20 mouse cellular contexts compared by ENCODE assay signal in the genomic region with DNA sequence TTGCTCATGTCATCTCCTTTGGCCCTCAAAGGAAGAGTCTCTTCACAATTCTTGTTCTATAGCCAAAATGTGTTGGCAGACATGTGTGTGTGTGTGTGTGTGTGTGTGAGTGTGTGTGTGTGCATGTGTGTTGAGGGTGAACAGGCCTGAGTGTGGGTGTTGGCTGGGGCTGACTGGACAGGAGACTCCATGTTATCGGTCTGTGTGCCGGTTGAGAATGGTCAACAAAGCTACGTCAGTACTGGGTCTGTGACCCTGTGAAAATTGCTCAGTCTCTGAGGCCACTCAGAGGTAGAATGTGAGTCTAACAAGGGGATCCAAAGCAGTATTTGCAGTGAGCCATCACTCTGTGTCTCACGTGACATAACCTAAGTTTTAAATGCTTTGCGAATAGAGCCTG.
DNase-seq lines count a peak whose midpoint lies in the region; ATAC-seq and TF ChIP-seq lines count a peak whose summit lies in the region.
"Had no signal": no experiment of that assay in that cellular context is flagged by ENCODE, and none has a peak within 500 bp of the region (broad histone marks: within the 10 kb centered on the region; RNA-seq: fewer than 3 reads in every experiment).

No protein-coding gene starts in this region.

- no peak for TF ChIP-seq EP300 in stomach, postnatal 0 days (optimal IDR thresholded peaks at IDR 0.05)

- no peak for DNase-seq in limb, embryonic 10.5 days (ENCODE audit: low spot score)
- no peak for DNase-seq in liver, embryonic 11.5 days (ENCODE audit: low spot score)
- peak; percentile 32 for DNase-seq in lung, postnatal 10 days
- DNase-seq in lung, postnatal 36 days = no peak
- DNase-seq in stomach, postnatal 0 days (ENCODE audit: low spot score) = no peak
- DNase-seq: adrenal gland, adult 2 months; adrenal gland, postnatal 10 days; adrenal gland, postnatal 25 days; cerebellum, adult 11-12 months; cerebellum, adult 2 months; cerebellum, adult 9-10 months; cerebellum, postnatal 10 days; cerebellum, postnatal 25 days had no signal

- H3K27ac ChIP-seq in limb, embryonic 15.5 days = 0 out of 2 replicates have a peak overlapping the region, but pooled peaks have one; percentile 27
- no peak overlapping the region for H3K27ac ChIP-seq in limb, embryonic 10.5 days
- no peak overlapping the region for H3K27ac ChIP-seq in liver, embryonic 16.5 days (ENCODE audit: low read length)
- no peak overlapping the region for H3K27ac ChIP-seq in liver, embryonic 11.5 days (ENCODE audit: low read depth, low read length)
- no peak overlapping the region for H3K27ac ChIP-seq in stomach, postnatal 0 days (replicated peaks)
- no peak overlapping the region for H3K27ac ChIP-seq in midbrain, embryonic 13.5 days
- H3K27ac ChIP-seq: embryonic facial prominence, embryonic 10.5 days; embryonic facial prominence, embryonic 12.5 days; forebrain, embryonic 13.5 days; forebrain, embryonic 15.5 days had no signal

- no peak for TF ChIP-seq CTCF in stomach, postnatal 0 days (IDR thresholded peaks at IDR 0.05; ENCODE audit: low read depth)

- ATAC-seq in limb, embryonic 15.5 days (ENCODE audit: insufficient number of reproducible peaks, low FRiP score, low TSS enrichment, low read depth) = no peak
- peak; percentile 35; the same call in 1 of the 2 replicates for ATAC-seq in liver, embryonic 16.5 days (ENCODE audit: low read depth)
- ATAC-seq in liver, embryonic 11.5 days (replicated peaks; ENCODE audit: low FRiP score) = no peak
- ATAC-seq in stomach, postnatal 0 days (ENCODE audit: low FRiP score, low TSS enrichment) = peak; percentile 56; the same call in 1 of the 2 replicates
- no peak for ATAC-seq in midbrain, embryonic 13.5 days
- ATAC-seq: forebrain, embryonic 13.5 days; forebrain, embryonic 15.5 days had no signal

- H3K9me3 ChIP-seq in limb, embryonic 15.5 days = no peaks in the 10 kb centered on the region
- no peaks in the 10 kb centered on the region for H3K9me3 ChIP-seq in limb, embryonic 10.5 days (replicated peaks)
- H3K9me3 ChIP-seq in liver, embryonic 16.5 days (replicated peaks; ENCODE audit: control insufficient read depth, low read length) = no peaks in the 10 kb centered on the region
- H3K9me3 ChIP-seq in liver, embryonic 11.5 days (ENCODE audit: control insufficient read depth, low read length) = no peaks in the 10 kb centered on the region
- H3K9me3 ChIP-seq in stomach, postnatal 0 days (ENCODE audit: control insufficient read depth, low read length) = no peaks in the 10 kb centered on the region
- H3K9me3 ChIP-seq in midbrain, embryonic 13.5 days = no peaks in the 10 kb centered on the region
- H3K9me3 ChIP-seq: embryonic facial prominence, embryonic 10.5 days; embryonic facial prominence, embryonic 12.5 days; forebrain, embryonic 13.5 days; forebrain, embryonic 15.5 days had no signal

- no peaks in the 10 kb centered on the region for H3K27me3 ChIP-seq in limb, embryonic 15.5 days
- no peaks in the 10 kb centered on the region for H3K27me3 ChIP-seq in limb, embryonic 10.5 days (ENCODE audit: low read depth, poor library complexity, severe bottlenecking)
- no peaks in the 10 kb centered on the region for H3K27me3 ChIP-seq in liver, embryonic 16.5 days (ENCODE audit: control insufficient read depth, insufficient read depth, low read depth, low read length)
- H3K27me3 ChIP-seq in liver, embryonic 11.5 days (replicated peaks; ENCODE audit: control insufficient read depth, insufficient read depth, low read length) = no peaks in the 10 kb centered on the region
- no peaks in the 10 kb centered on the region for H3K27me3 ChIP-seq in stomach, postnatal 0 days (ENCODE audit: control insufficient read depth, insufficient read depth, low read length)
- H3K27me3 ChIP-seq in midbrain, embryonic 13.5 days = no peaks in the 10 kb centered on the region
- H3K27me3 ChIP-seq: embryonic facial prominence, embryonic 12.5 days; forebrain, embryonic 13.5 days; forebrain, embryonic 15.5 days had no signal

- H3K36me3 ChIP-seq in limb, embryonic 15.5 days = no peaks in the 10 kb centered on the region
- peaks cover 22% of the 10 kb centered on the region for H3K36me3 ChIP-seq in limb, embryonic 10.5 days
- no peaks in the 10 kb centered on the region for H3K36me3 ChIP-seq in liver, embryonic 16.5 days (ENCODE audit: control insufficient read depth, insufficient read depth)
- no peaks in the 10 kb centered on the region for H3K36me3 ChIP-seq in liver, embryonic 11.5 days (ENCODE audit: control insufficient read depth, insufficient read depth, low read length)
- H3K36me3 ChIP-seq in stomach, postnatal 0 days (ENCODE audit: control insufficient read depth, insufficient read depth, low read length) = no peaks in the 10 kb centered on the region
- H3K36me3 ChIP-seq in midbrain, embryonic 13.5 days = no peaks in the 10 kb centered on the region
- H3K36me3 ChIP-seq: embryonic facial prominence, embryonic 12.5 days; forebrain, embryonic 15.5 days had no signal

- no peak overlapping the region for H3K4me2 ChIP-seq in limb, embryonic 15.5 days
- no peak overlapping the region for H3K4me2 ChIP-seq in liver, embryonic 16.5 days (ENCODE audit: low read depth, low read length)
- H3K4me2 ChIP-seq in liver, embryonic 11.5 days = no peak overlapping the region
- H3K4me2 ChIP-seq in stomach, postnatal 0 days (replicated peaks; ENCODE audit: low read depth) = no peak overlapping the region
- no peak overlapping the region for H3K4me2 ChIP-seq in midbrain, embryonic 13.5 days (replicated peaks)
- H3K4me2 ChIP-seq: embryonic facial prominence, embryonic 12.5 days; forebrain, embryonic 13.5 days; forebrain, embryonic 15.5 days had no signal

- 96% methylated on average over 5 of the region's 5 CpGs for WGBS in limb, embryonic 15.5 days
- 92% methylated on average over 5 of the region's 5 CpGs for WGBS in limb, embryonic 10.5 days
- 76% methylated on average over 5 of the region's 5 CpGs for WGBS in liver, embryonic 16.5 days (ENCODE audit: insufficient replicate concordance)
- 86% methylated on average over 5 of the region's 5 CpGs for WGBS in liver, embryonic 11.5 days
- WGBS in stomach, postnatal 0 days = 87% methylated on average over 5 of the region's 5 CpGs
- 94% methylated on average over 5 of the region's 5 CpGs for WGBS in midbrain, embryonic 13.5 days

- H3K4me3 ChIP-seq in limb, embryonic 15.5 days = no peak overlapping the region
- no peak overlapping the region for H3K4me3 ChIP-seq in limb, embryonic 10.5 days
- H3K4me3 ChIP-seq in liver, embryonic 16.5 days (ENCODE audit: low read depth, low read length) = no peak overlapping the region
- no peak overlapping the region for H3K4me3 ChIP-seq in liver, embryonic 11.5 days (ENCODE audit: low read depth, low read length)
- H3K4me3 ChIP-seq in stomach, postnatal 0 days (ENCODE audit: low read depth, low read length) = no peak overlapping the region
- no peak overlapping the region for H3K4me3 ChIP-seq in midbrain, embryonic 13.5 days (replicated peaks)
- H3K4me3 ChIP-seq: embryonic facial prominence, embryonic 10.5 days; embryonic facial prominence, embryonic 12.5 days; forebrain, embryonic 13.5 days; forebrain, embryonic 15.5 days had no signal

- H3K4me1 ChIP-seq in limb, embryonic 15.5 days = peaks cover 12% of the 10 kb centered on the region
- H3K4me1 ChIP-seq in limb, embryonic 10.5 days = peaks cover 27% of the 10 kb centered on the region
- H3K4me1 ChIP-seq in liver, embryonic 16.5 days (ENCODE audit: control insufficient read depth, low read depth, low read length) = peaks cover 2% of the 10 kb centered on the region; the same call in 1 of the 2 replicates
- peaks cover 3% of the 10 kb centered on the region; the same call in 1 of the 2 replicates for H3K4me1 ChIP-seq in liver, embryonic 11.5 days (replicated peaks; ENCODE audit: control insufficient read depth, insufficient read depth, low read length)
- 0 out of 2 replicates have a peak, but pooled peaks cover 7% of the 10 kb centered on the region for H3K4me1 ChIP-seq in stomach, postnatal 0 days (replicated peaks; ENCODE audit: control insufficient read depth, insufficient read depth)
- no peaks in the 10 kb centered on the region for H3K4me1 ChIP-seq in midbrain, embryonic 13.5 days (replicated peaks)
- H3K4me1 ChIP-seq: forebrain, embryonic 13.5 days; forebrain, embryonic 15.5 days had no signal

- H3K9ac ChIP-seq in limb, embryonic 15.5 days = no peak overlapping the region
- no peak overlapping the region for H3K9ac ChIP-seq in liver, embryonic 16.5 days (ENCODE audit: low read depth, low read length)
- H3K9ac ChIP-seq in liver, embryonic 11.5 days (ENCODE audit: low read depth, low read length) = no peak overlapping the region
- H3K9ac ChIP-seq in stomach, postnatal 0 days (ENCODE audit: low read length) = no peak overlapping the region
- H3K9ac ChIP-seq in midbrain, embryonic 13.5 days (replicated peaks) = no peak overlapping the region
- H3K9ac ChIP-seq: embryonic facial prominence, embryonic 12.5 days; forebrain, embryonic 13.5 days; forebrain, embryonic 15.5 days had no signal

Comparison
In these comparisons a context has a peak if more than half of its experiments do, and no peak if none do; other contexts are left out.
1. ATAC-seq: peak in liver, embryonic 16.5 days (single experiment) and stomach, postnatal 0 days (single experiment); none in limb, embryonic 15.5 days (single experiment), liver, embryonic 11.5 days (single experiment) and midbrain, embryonic 13.5 days (single experiment).